22 mouse cellular contexts compared by ENCODE assay signal in genomic region chr12:86501728-86502127, GRCm38 (mm10).
DNase-seq lines count a peak whose midpoint lies in the region; ATAC-seq and TF ChIP-seq lines count a peak whose summit lies in the region.
"Had no signal": no experiment of that assay in that cellular context is flagged by ENCODE, and none has a peak within 500 bp of the region (broad histone marks: within the 10 kb centered on the region; RNA-seq: fewer than 3 reads in every experiment).

No protein-coding gene starts in this region.

- H3K27ac ChIP-seq in ES-Bruce4 (ENCODE audit: insufficient read depth, low read length) (peak overlapping the region; percentile 94), ES-E14 (ENCODE audit: insufficient read depth, low read depth, low read length, poor library complexity, severe bottlenecking) (peak overlapping the region; percentile 99)
- H3K27ac ChIP-seq in forebrain, embryonic 14.5 days (ENCODE audit: low read depth, low read length) = no peak overlapping the region
- H3K27ac ChIP-seq: embryonic facial prominence, embryonic 13.5 days; embryonic facial prominence, embryonic 15.5 days; forebrain, embryonic 15.5 days; gastrocnemius, adult 2 months had no signal

- no peaks in the 10 kb centered on the region for H3K9me3 ChIP-seq in ES-Bruce4 (replicated peaks; ENCODE audit: control insufficient read depth, insufficient read depth, low read length, poor library complexity, severe bottlenecking)
- H3K9me3 ChIP-seq in ES-E14 (ENCODE audit: control insufficient read depth, insufficient read depth, low read depth, low read length) = no peaks in the 10 kb centered on the region
- no peaks in the 10 kb centered on the region for H3K9me3 ChIP-seq in forebrain, embryonic 14.5 days (replicated peaks; ENCODE audit: control insufficient read depth, low read length)
- H3K9me3 ChIP-seq: embryonic facial prominence, embryonic 13.5 days; embryonic facial prominence, embryonic 15.5 days; forebrain, embryonic 15.5 days had no signal

- H3K4me1 ChIP-seq in ES-Bruce4 (ENCODE audit: control insufficient read depth, insufficient read depth, low read length) = peaks cover 12% of the 10 kb centered on the region
- peaks cover 17 to 36% of the 10 kb centered on the region in 2 experiments for H3K4me1 ChIP-seq in ES-E14 (ENCODE audit: control insufficient read depth in 2 of 2, insufficient read depth in 2 of 2, low read length in 2 of 2, poor library complexity in 1 of 2)
- peaks cover 5% of the 10 kb centered on the region; the same call in 1 of the 2 replicates for H3K4me1 ChIP-seq in forebrain, embryonic 14.5 days (ENCODE audit: control insufficient read depth, insufficient read depth, low read length)

- no peak overlapping the region for H3K4me2 ChIP-seq in forebrain, embryonic 14.5 days (ENCODE audit: low read length)
- H3K4me2 ChIP-seq: embryonic facial prominence, embryonic 13.5 days; embryonic facial prominence, embryonic 15.5 days; forebrain, embryonic 15.5 days had no signal

- TF ChIP-seq POLR2A in ES-Bruce4 (IDR thresholded peaks at IDR 0.05; ENCODE audit: insufficient read depth, low read length) = no peak

- DNase-seq in ES-E14 (ENCODE audit: low read depth, low spot score) (peak; percentile 93), WW6 (ENCODE audit: low read depth, low spot score) (peak; percentile 86)
- no peak for DNase-seq in cerebellum, adult 9-11 months
- DNase-seq in ovary, adult 18-20 months (ENCODE audit: low spot score) = no peak
- no peak for DNase-seq in forebrain, embryonic 14.5 days (ENCODE audit: low spot score)
- DNase-seq: adrenal gland, adult 8-10 months; adrenal gland, postnatal 14 days; adrenal gland, postnatal 36 days; cerebellum, adult 11-12 months; cerebellum, adult 2 months; cerebellum, adult 9-10 months; cerebellum, postnatal 14 days; cerebellum, postnatal 36 days; embryo, embryonic 11 days; forebrain, postnatal 0 days; gastrocnemius, adult 2 months had no signal

- in situ Hi-C loops in ES-E14 (cut with MboI; ENCODE audit: low sequenced_read_pairs in 2 of 2, unreplicated experiment in 2 of 2) = no loop called here

- peak; percentile 100 for TF ChIP-seq EP300 in ES-Bruce4 (IDR thresholded peaks at IDR 0.05; ENCODE audit: insufficient read depth, low read depth, low read length)

- no peak for TF ChIP-seq CTCF in ES-Bruce4 (IDR thresholded peaks at IDR 0.05; ENCODE audit: low read depth, low read length)

- no peaks in the 10 kb centered on the region for H3K27me3 ChIP-seq in ES-Bruce4 (ENCODE audit: control insufficient read depth, insufficient read depth, low read length, poor library complexity, severe bottlenecking)
- no peaks in the 10 kb centered on the region for H3K27me3 ChIP-seq in forebrain, embryonic 14.5 days (replicated peaks; ENCODE audit: control insufficient read depth, insufficient read depth, low read length)
- H3K27me3 ChIP-seq: embryonic facial prominence, embryonic 13.5 days; embryonic facial prominence, embryonic 15.5 days; forebrain, embryonic 15.5 days had no signal

- no peak for ATAC-seq in erythroblast, adult 5-6 weeks (replicated peaks; ENCODE audit: low FRiP score, poor library complexity, severe bottlenecking)
- ATAC-seq in forebrain, embryonic 14.5 days = no peak
- ATAC-seq: activated CD4-positive, CD25-positive, alpha-beta regulatory T cell, adult 4 months; forebrain, embryonic 15.5 days; forebrain, postnatal 0 days had no signal

- 86% methylated on average over 10 of the region's 10 CpGs for WGBS in forebrain, embryonic 14.5 days

- H3K36me3 ChIP-seq in ES-Bruce4 (ENCODE audit: control insufficient read depth, insufficient read depth, low read length, poor library complexity, severe bottlenecking) = peaks cover 27% of the 10 kb centered on the region
- peaks cover 48% of the 10 kb centered on the region for H3K36me3 ChIP-seq in ES-E14 (ENCODE audit: control insufficient read depth, insufficient read depth, low read length, poor library complexity, severe bottlenecking)
- no peaks in the 10 kb centered on the region for H3K36me3 ChIP-seq in forebrain, embryonic 14.5 days (ENCODE audit: control insufficient read depth, insufficient read depth, low read length)
- H3K36me3 ChIP-seq: embryonic facial prominence, embryonic 13.5 days; embryonic facial prominence, embryonic 15.5 days; forebrain, embryonic 15.5 days had no signal

- H3K4me3 ChIP-seq in ES-Bruce4 (ENCODE audit: low read depth, low read length) (no peak overlapping the region), ES-E14 (ENCODE audit: insufficient read depth in 1 of 2, low read depth in 1 of 2, low read length in 2 of 2, poor library complexity in 1 of 2, severe bottlenecking in 1 of 2) (peak overlapping the region in 1 of 2 experiments; percentile 57; a peak in 1 of 4 replicates)
- no peak overlapping the region for H3K4me3 ChIP-seq in forebrain, embryonic 14.5 days (ENCODE audit: low read depth, low read length)
- H3K4me3 ChIP-seq: embryonic facial prominence, embryonic 13.5 days; embryonic facial prominence, embryonic 15.5 days; forebrain, embryonic 15.5 days; gastrocnemius, adult 2 months had no signal

- H3K9ac ChIP-seq in ES-Bruce4 (ENCODE audit: low read depth, poor library complexity, severe bottlenecking) (no peak overlapping the region), ES-E14 (ENCODE audit: insufficient read depth, low read depth, low read length, poor library complexity, severe bottlenecking) (peak overlapping the region; percentile 77)
- no peak overlapping the region for H3K9ac ChIP-seq in forebrain, embryonic 14.5 days (ENCODE audit: low read length)
- H3K9ac ChIP-seq: embryonic facial prominence, embryonic 13.5 days; embryonic facial prominence, embryonic 15.5 days; forebrain, embryonic 15.5 days; forebrain, postnatal 0 days had no signal

TF ChIP-seq in ES-E14, 5 proteins besides CTCF, POLR2A, EP300 and RAD21:
- TF ChIP-seq MAFK (IDR thresholded peaks at IDR 0.05; ENCODE audit: insufficient read depth, low read depth, low read length) = 0 out of 2 replicates have a peak, but pooled peaks have one; percentile 16
- no peak for TF ChIP-seq ZNF384 (IDR thresholded peaks at IDR 0.05; ENCODE audit: low read depth, low read length)
- no peak; the same call in 1 of the 2 replicates for TF ChIP-seq CHD2 (IDR thresholded peaks at IDR 0.05; ENCODE audit: low read depth, low read length)
- no peak for TF ChIP-seq ZC3H11A (IDR thresholded peaks at IDR 0.05; ENCODE audit: borderline replicate concordance, low read depth, low read length)
- no peak for TF ChIP-seq HCFC1 (IDR thresholded peaks at IDR 0.05; ENCODE audit: borderline replicate concordance, insufficient read depth, low read length)

Comparison
In these comparisons a context has a peak if more than half of its experiments do, and no peak if none do; other contexts are left out.
1. DNase-seq: peak in ES-E14 (single experiment) and WW6 (single experiment); none in cerebellum, adult 9-11 months (single experiment), ovary, adult 18-20 months (single experiment) and forebrain, embryonic 14.5 days (single experiment).